In genomic region chr12:80789849-80790694, GRCm38 (mm10) we compare ENCODE assay signal across 7 mouse cellular contexts. TPM values are rescaled to one million over a fixed set of nuclear protein-coding genes. Genes with fewer than 3 reads are reported as not detected.
DNase-seq lines count a peak whose midpoint lies in the region; ATAC-seq lines count a peak whose summit lies in the region.

Gene Susd6, plus strand, starts transcription at chr12:80790510.

- H3K4me3 ChIP-seq in embryonic facial prominence, embryonic 11.5 days (ENCODE audit: low read depth, low read length): peak within 1 kb of the TSS; percentile 91
- peak within 1 kb of the TSS; percentile 95 for H3K4me3 ChIP-seq in limb, embryonic 11.5 days (ENCODE audit: low read depth, low read length)
- peak within 1 kb of the TSS; percentile 87 for H3K4me3 ChIP-seq in midbrain, embryonic 14.5 days (replicated peaks; ENCODE audit: low read depth, low read length)

- H3K27ac ChIP-seq in embryonic facial prominence, embryonic 11.5 days (replicated peaks; ENCODE audit: low read depth, low read length): peak within 1 kb of the TSS; percentile 94
- peak within 1 kb of the TSS; percentile 91 for H3K27ac ChIP-seq in limb, embryonic 11.5 days (replicated peaks; ENCODE audit: low read depth, low read length)
- H3K27ac ChIP-seq in midbrain, embryonic 14.5 days (replicated peaks; ENCODE audit: low read depth, low read length): peak within 1 kb of the TSS; percentile 97

- H3K9ac ChIP-seq in embryonic facial prominence, embryonic 11.5 days (replicated peaks; ENCODE audit: low read length): peak within 1 kb of the TSS; percentile 89
- peak within 1 kb of the TSS; percentile 88 for H3K9ac ChIP-seq in limb, embryonic 11.5 days (ENCODE audit: low read length)
- H3K9ac ChIP-seq in midbrain, embryonic 14.5 days (replicated peaks; ENCODE audit: low read length): peak within 1 kb of the TSS; percentile 88

- H3K4me1 ChIP-seq in embryonic facial prominence, embryonic 11.5 days (ENCODE audit: control insufficient read depth, insufficient read depth, low read length): no peaks in the 10 kb centered on the region
- peaks cover 2% of the 10 kb centered on the region; the same call in 1 of the 2 replicates for H3K4me1 ChIP-seq in limb, embryonic 11.5 days (ENCODE audit: control insufficient read depth, insufficient read depth, low read length)
- H3K4me1 ChIP-seq in midbrain, embryonic 14.5 days (ENCODE audit: control insufficient read depth, insufficient read depth, low read length): peaks cover 17% of the 10 kb centered on the region

- peak; percentile 96 for ATAC-seq in embryonic facial prominence, embryonic 11.5 days (replicated peaks; ENCODE audit: insufficient number of reproducible peaks, low FRiP score, low TSS enrichment, low read depth)
- peak; percentile 97 for ATAC-seq in limb, embryonic 11.5 days (ENCODE audit: insufficient number of reproducible peaks, low FRiP score, low TSS enrichment, low read depth)
- ATAC-seq in midbrain, embryonic 14.5 days (ENCODE audit: low FRiP score, low TSS enrichment): peak; percentile 98

- no peaks in the 10 kb centered on the region for H3K36me3 ChIP-seq in embryonic facial prominence, embryonic 11.5 days (replicated peaks; ENCODE audit: control insufficient read depth, insufficient read depth, low read depth, low read length)
- no peaks in the 10 kb centered on the region for H3K36me3 ChIP-seq in limb, embryonic 11.5 days (ENCODE audit: control insufficient read depth, insufficient read depth, low read length)
- no peaks in the 10 kb centered on the region for H3K36me3 ChIP-seq in midbrain, embryonic 14.5 days (ENCODE audit: control insufficient read depth, insufficient read depth, low read length)

- 3% methylated on average over 53 of the region's 56 CpGs for WGBS in embryonic facial prominence, embryonic 11.5 days
- WGBS in limb, embryonic 11.5 days: 2% methylated on average over 50 of the region's 56 CpGs
- 3% methylated on average over 56 of the region's 56 CpGs for WGBS in midbrain, embryonic 14.5 days

- no peaks in the 10 kb centered on the region; the same call in 1 of the 2 replicates for H3K27me3 ChIP-seq in embryonic facial prominence, embryonic 11.5 days (ENCODE audit: control insufficient read depth, insufficient read depth, low read length)
- H3K27me3 ChIP-seq in limb, embryonic 11.5 days (ENCODE audit: control insufficient read depth, insufficient read depth, low read length): no peaks in the 10 kb centered on the region
- no peaks in the 10 kb centered on the region for H3K27me3 ChIP-seq in midbrain, embryonic 14.5 days (ENCODE audit: control insufficient read depth, insufficient read depth, low read length)

- no peaks in the 10 kb centered on the region for H3K9me3 ChIP-seq in embryonic facial prominence, embryonic 11.5 days (replicated peaks; ENCODE audit: control insufficient read depth, low read length)
- no peaks in the 10 kb centered on the region for H3K9me3 ChIP-seq in limb, embryonic 11.5 days (ENCODE audit: control insufficient read depth, low read length)
- H3K9me3 ChIP-seq in midbrain, embryonic 14.5 days (ENCODE audit: control insufficient read depth, low read length): no peaks in the 10 kb centered on the region

- peak; percentile 100 for DNase-seq in adrenal gland, postnatal 14 days
- DNase-seq in embryonic facial prominence, embryonic 11.5 days (ENCODE audit: low spot score): peak; percentile 100
- DNase-seq in heart, adult 11 months: peak; percentile 100
- peak; percentile 99 for DNase-seq in kidney, adult 18-20 months
- DNase-seq in limb, embryonic 11.5 days (ENCODE audit: low spot score): peak; percentile 99
- DNase-seq in midbrain, embryonic 14.5 days: peak; percentile 100
- peak; percentile 98 to 99 for DNase-seq in spleen, adult 18-20 months

- H3K4me2 ChIP-seq in embryonic facial prominence, embryonic 11.5 days (ENCODE audit: low read depth, low read length): peak within 1 kb of the TSS; percentile 67
- peak within 1 kb of the TSS; percentile 66 for H3K4me2 ChIP-seq in limb, embryonic 11.5 days (ENCODE audit: low read depth, severe bottlenecking)
- H3K4me2 ChIP-seq in midbrain, embryonic 14.5 days (ENCODE audit: low read length): peak within 1 kb of the TSS; percentile 84

RNA-seq across cellular contexts. Expression of gene Susd6, which starts in this region (rescaled TPM):
- 47.4 and 49.9 TPM in 2 replicates for total RNA-seq in adrenal gland, postnatal 14 days (2021)
- 13.8 and 14.9 TPM in 2 replicates for polyA plus RNA-seq in embryonic facial prominence, embryonic 11.5 days (2014; fragmentation: Nextera tagmentation; extraction: Ambion mirVana)
- polyA plus RNA-seq in limb, embryonic 11.5 days (2014; fragmentation: Nextera tagmentation; extraction: Ambion mirVana): 14.3 and 14.4 TPM in 2 replicates
- polyA plus RNA-seq in midbrain, embryonic 14.5 days (2014; fragmentation: Nextera tagmentation; extraction: Ambion mirVana): 8.8 and 14.3 TPM in 2 replicates

Comparison
In these comparisons a context has a peak if more than half of its experiments do, and no peak if none do; other contexts are left out.
1. Peak in every context shown above with its lines: DNase-seq, ATAC-seq, H3K4me3 ChIP-seq and H3K27ac ChIP-seq.